Mouse (Mus musculus) limb, embryonic 14.5 days (tissue): ENCODE data around the gene Pgd. TPM values are rescaled to one million over a fixed set of nuclear protein-coding genes. Genes with fewer than 3 reads are reported as not detected.
"Not testable (repeated sequence)": the region's sequence is repeated elsewhere in the genome, so short reads cannot be mapped to it uniquely, and the experiment has no call there.

Experiments
- ATAC-seq: fragments of 200-750 bp; cut with Nextera tagmentation; 2 replicates; pipeline ENCODE4 v1.8.0; 2017; ENCODE audit warnings: low read depth, moderate number of reproducible peaks, moderate TSS enrichment; ENCODE audit not compliant: low FRiP score
- DNase-seq: peaks from one replicate; pipeline ENCODE4 v3.0.0-alpha.2; 2015; ENCODE audit warnings: low spot score
- H3K27ac ChIP-seq: fragments of 300-500 bp; sonication (generic); replicated peaks from 2 replicates; pipeline ENCODE4 v1.5.1; 2014; ENCODE audit warnings: low read depth, mild to moderate bottlenecking, low read length, moderate library complexity, mixed read lengths
- H3K27me3 ChIP-seq: fragments of 300-500 bp; sonication (generic); 2 replicates; pipeline ENCODE4 v1.6.1; 2014; ENCODE audit warnings: low read length, mixed read lengths; ENCODE audit not compliant: control insufficient read depth, insufficient read depth
- H3K36me3 ChIP-seq: fragments of 300-500 bp; sonication (generic); 2 replicates; pipeline ENCODE4 v1.6.1; 2014; ENCODE audit warnings: mild to moderate bottlenecking, low read length, moderate library complexity, mixed read lengths; ENCODE audit not compliant: control insufficient read depth, insufficient read depth
- H3K4me1 ChIP-seq: fragments of 300-500 bp; sonication (generic); 2 replicates; pipeline ENCODE4 v1.6.1; 2014; ENCODE audit warnings: antibody characterized with exemption, low read length, mixed read lengths; ENCODE audit not compliant: control insufficient read depth, insufficient read depth
- H3K4me2 ChIP-seq: fragments of 300-500 bp; sonication (generic); replicated peaks from 2 replicates; pipeline ENCODE4 v1.6.1; 2014; ENCODE audit warnings: low read depth, mild to moderate bottlenecking, low read length, moderate library complexity; ENCODE audit not compliant: severe bottlenecking
- H3K4me3 ChIP-seq: fragments of 300-500 bp; sonication (generic); replicated peaks from 2 replicates; pipeline ENCODE4 v1.5.1; 2014; ENCODE audit warnings: low read length
- H3K9ac ChIP-seq: fragments of 300-500 bp; sonication (generic); 2 replicates; pipeline ENCODE4 v1.6.1; 2014; ENCODE audit warnings: mild to moderate bottlenecking, low read depth, low read length, moderate library complexity; ENCODE audit not compliant: severe bottlenecking
- H3K9me3 ChIP-seq: fragments of 300-500 bp; sonication (generic); 2 replicates; pipeline ENCODE4 v1.6.1; 2016; ENCODE audit warnings: low read length; ENCODE audit not compliant: control insufficient read depth
- POLR2A ChIP-seq: fragments of 200-500 bp; IDR thresholded peaks from 2 replicates; pipeline ENCODE4 v1.8.0; 2012; ENCODE audit warnings: inconsistent platforms, mild to moderate bottlenecking, moderate library complexity, borderline replicate concordance; ENCODE audit not compliant: insufficient read depth, insufficient read length; ENCODE audit errors: extremely low read depth
- WGBS: fragments of 180-500 bp; shearing (Covaris S2); extraction: QIAGEN DNeasy Blood & Tissue Kit; methylation state at CpG from one replicate; pipeline ENCODE4 v1.1.7; 2014; 5-methylcytosine and 5-hydroxymethylcytosine counted together
- polyA plus RNA-seq, 2 experiments: library from polyadenylated mRNA; depleted of rRNA in 1 of 2; stranded (reverse) in 1 of 2; unstranded in 1 of 2; fragments of >200 nt; fragmentation: Nextera tagmentation in 1 of 2; extraction: Ambion mirVana in 1 of 2; gene quantifications; 2 replicates each; pipeline versions ENCODE4 v1.2.1 to v1.2.3; 2012 to 2014

The Pgd gene
- polyA plus RNA-seq, 2 experiments, result 41.9 to 99.0 TPM

DNA sequence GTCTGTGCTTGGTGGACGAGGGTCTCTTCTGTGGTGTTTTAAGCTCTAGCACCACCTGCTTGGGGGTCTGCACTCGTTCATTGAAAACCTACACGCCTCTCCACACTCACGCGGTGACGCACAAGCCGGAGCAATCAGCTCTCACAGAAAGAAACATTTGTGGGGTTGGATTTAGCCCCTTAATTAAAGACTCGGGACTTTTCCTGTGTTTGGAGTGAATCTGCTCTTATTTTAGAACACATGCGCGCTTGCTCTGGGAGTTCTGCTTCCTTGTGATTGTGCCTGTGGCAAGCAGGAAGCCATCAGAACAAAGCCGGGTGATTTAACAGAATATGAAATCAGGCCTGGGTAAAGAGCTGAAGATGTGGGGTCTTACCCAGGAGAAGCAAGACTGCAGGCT is 39.9 kb downstream of the Pgd start, which contains the start of gene Cort:
TSS of gene Cort (minus strand) at position 101 of the 400 bp plus-strand sequence.
- WGBS, result 79% methylated on average over 11 of the region's 11 CpGs
- TF ChIP-seq POLR2A, result no peak
- Histone ChIP-seq H3K4me2 (no peak within 1 kb of the TSS), H3K9ac (no peak within 1 kb of the TSS; the same call in 1 of the 2 replicates), H3K4me1 (peaks cover 2% of the 10 kb centered on the region; the same call in 1 of the 2 replicates), H3K36me3 (peaks cover 19% of the 10 kb centered on the region; the same call in 1 of the 2 replicates), H3K4me3 (no peak within 1 kb of the TSS), H3K9me3 (no peaks in the 10 kb centered on the region), H3K27me3 (no peaks in the 10 kb centered on the region), H3K27ac (no peak within 1 kb of the TSS)
- DNase-seq (no peak), ATAC-seq (no peak)

DNA sequence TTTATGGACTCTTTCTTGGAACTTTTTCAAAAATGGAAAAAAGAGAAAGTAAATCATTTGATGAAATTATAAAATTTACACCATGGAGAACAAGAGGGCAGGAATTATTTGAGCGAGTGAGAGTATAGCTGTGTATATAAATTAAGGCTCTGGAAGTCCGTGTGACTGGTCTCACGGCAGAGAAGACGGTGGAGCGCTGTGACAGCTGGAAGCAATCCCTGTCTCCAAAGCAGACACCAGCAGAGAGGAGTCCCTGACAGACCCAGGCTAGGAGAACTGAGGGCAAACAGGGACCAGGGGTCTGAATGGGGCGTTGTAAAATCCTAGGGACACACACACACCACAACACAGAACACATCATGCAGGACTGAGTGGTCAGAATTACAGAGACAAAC is 40.5 kb downstream of the Pgd start:
- 60% methylated on average over 6 of the region's 6 CpGs for WGBS
- no peaks in the 10 kb centered on the region for H3K9me3 ChIP-seq
- H3K4me1 ChIP-seq, result peaks cover 2% of the 10 kb centered on the region; the same call in 1 of the 2 replicates
- H3K4me2 ChIP-seq, result no peak overlapping the region
- no peak for DNase-seq
- no peaks in the 10 kb centered on the region for H3K27me3 ChIP-seq
- no peak overlapping the region for H3K27ac ChIP-seq
- no peak overlapping the region for H3K9ac ChIP-seq
- peaks cover 19% of the 10 kb centered on the region for H3K36me3 ChIP-seq
- TF ChIP-seq POLR2A, result no peak
- H3K4me3 ChIP-seq, result no peak overlapping the region
- ATAC-seq, result no peak

DNA sequence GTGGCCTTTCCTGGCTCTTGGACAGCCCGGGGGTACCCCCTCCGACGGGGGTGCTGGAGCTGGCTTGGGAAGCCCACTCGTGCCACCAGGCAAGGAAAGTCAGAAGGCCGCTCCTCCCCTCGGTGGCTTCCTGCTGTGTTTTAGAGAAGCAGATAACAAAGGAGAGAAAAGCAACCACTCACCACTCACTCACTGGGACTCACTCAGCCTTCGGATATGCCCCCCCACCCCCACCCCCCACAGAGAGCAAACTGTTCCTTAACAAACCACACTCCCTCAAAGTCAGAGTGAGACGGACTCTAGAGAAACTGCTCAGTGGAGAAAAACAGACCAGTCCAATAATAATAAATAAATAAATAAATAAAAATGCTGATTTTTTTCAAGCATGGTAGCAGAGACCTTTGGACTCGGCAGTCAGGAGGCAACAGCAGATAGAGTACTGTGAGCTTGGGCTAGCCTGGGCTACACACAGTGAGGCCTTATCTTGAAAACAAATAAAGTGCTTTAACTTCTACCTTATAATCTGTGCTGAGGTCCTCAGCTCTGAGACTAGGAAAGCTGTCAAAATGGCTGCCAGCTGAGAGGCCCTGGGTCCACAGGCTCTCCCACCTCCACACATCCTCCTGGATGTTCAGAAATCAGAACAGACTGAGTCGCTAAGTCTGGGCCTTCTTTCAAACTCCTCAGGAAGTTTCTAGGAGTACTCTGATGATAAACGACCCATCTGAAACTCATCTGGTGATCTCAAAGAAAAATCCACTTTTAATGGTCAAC is 41.0 kb downstream of the Pgd start:
- WGBS, result 67% methylated on average over 11 of the region's 11 CpGs
- H3K4me3 ChIP-seq, result no peak overlapping the region
- TF ChIP-seq POLR2A, result no peak
- no peaks in the 10 kb centered on the region for H3K27me3 ChIP-seq
- no peak for DNase-seq
- no peaks in the 10 kb centered on the region for H3K9me3 ChIP-seq
- H3K4me2 ChIP-seq, result no peak overlapping the region
- H3K4me1 ChIP-seq, result peaks cover 2% of the 10 kb centered on the region; the same call in 1 of the 2 replicates
- peaks cover 19% of the 10 kb centered on the region for H3K36me3 ChIP-seq
- H3K9ac ChIP-seq, result no peak overlapping the region
- H3K27ac ChIP-seq, result no peak overlapping the region
- ATAC-seq, result no peak

DNA sequence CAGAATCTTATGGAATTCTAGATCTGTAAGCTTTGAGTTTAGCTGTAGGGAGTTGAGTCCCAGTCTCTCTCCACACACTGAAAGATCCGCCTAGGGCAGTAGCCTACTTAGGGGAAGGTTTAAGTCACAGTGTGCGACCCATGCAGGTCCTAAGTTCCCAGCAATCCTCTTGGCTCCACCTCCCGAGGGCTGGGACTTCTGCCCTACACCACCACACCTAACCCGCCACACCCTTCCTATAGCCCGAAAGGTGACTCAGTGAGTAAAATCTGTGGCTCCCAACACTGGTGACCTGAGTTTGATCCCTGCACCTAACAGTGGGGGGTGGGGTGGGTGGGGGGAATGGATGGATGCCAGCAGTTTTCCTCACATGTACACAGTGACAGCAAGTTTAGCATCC is 43.1 kb downstream of the Pgd start:
- ATAC-seq (no peak), DNase-seq (no peak)
- Histone ChIP-seq H3K27me3 (no peaks in the 10 kb centered on the region), H3K4me1 (peaks cover 2% of the 10 kb centered on the region; the same call in 1 of the 2 replicates), H3K9ac (no peak overlapping the region), H3K9me3 (no peaks in the 10 kb centered on the region), H3K4me2 (no peak overlapping the region), H3K4me3 (no peak overlapping the region), H3K36me3 (peaks cover 17% of the 10 kb centered on the region), H3K27ac (no peak overlapping the region)
- 63% methylated on average over 5 of the region's 5 CpGs for WGBS
- TF ChIP-seq POLR2A, result no peak

DNA sequence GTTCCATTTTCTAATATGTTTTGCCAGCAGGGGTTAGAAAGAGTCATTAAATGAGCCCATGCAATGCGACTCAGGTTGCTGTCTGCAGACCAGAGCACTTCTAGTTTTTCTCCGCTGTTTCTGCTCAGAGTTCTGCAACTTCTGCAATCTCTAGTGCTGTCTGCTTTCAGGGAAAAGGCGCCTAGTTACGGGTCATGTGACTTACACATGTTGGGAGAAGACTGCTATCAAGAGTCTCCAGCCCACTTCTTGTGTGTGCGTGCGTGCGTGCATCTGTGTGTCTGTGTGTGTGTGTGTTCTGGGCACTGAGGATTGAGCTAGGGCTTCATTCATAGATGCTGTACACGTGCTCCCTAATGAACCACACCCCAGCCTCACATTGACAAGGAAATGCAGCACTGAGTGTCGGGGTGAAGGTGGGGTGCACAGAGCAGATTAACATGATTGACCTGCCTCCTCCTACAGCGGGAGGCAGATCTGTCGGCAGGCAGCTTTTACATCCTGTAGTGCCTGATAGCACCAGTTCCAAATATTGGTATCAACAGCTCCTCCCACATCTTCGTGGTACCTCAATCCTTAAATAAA is 46.5 kb downstream of the Pgd start:
- not testable (repeated sequence) for H3K27ac ChIP-seq, DNase-seq, H3K36me3 ChIP-seq, H3K4me2 ChIP-seq, H3K27me3 ChIP-seq, ATAC-seq, H3K4me3 ChIP-seq, H3K9ac ChIP-seq, H3K9me3 ChIP-seq, H3K4me1 ChIP-seq
- WGBS, result 77% methylated on average over 12 of the region's 12 CpGs
